8 mouse cellular contexts compared by ENCODE assay signal in genomic region chr1:160212703-160213669, GRCm38 (mm10). TPM values are rescaled to one million over a fixed set of nuclear protein-coding genes. Genes with fewer than 3 reads are reported as not detected.
DNase-seq lines count a peak whose midpoint lies in the region; ATAC-seq and TF ChIP-seq lines count a peak whose summit lies in the region.

Gene Cacybp (minus strand): TSS chr1:160212875.

- peak within 1 kb of the TSS; percentile 94 for H3K4me3 ChIP-seq in bone marrow macrophage, adult 2 months (ENCODE audit: insufficient read depth, low read length)
- peak within 1 kb of the TSS; percentile 58 for H3K4me3 ChIP-seq in embryonic fibroblast, embryonic 13.5 days (ENCODE audit: insufficient read depth, low read length)
- H3K4me3 ChIP-seq in kidney, embryonic 14.5 days (ENCODE audit: low read length) = peak within 1 kb of the TSS; percentile 71
- peak within 1 kb of the TSS; percentile 92 for H3K4me3 ChIP-seq in limb, embryonic 15.5 days

- H3K27ac ChIP-seq in bone marrow macrophage, adult 2 months (ENCODE audit: insufficient read depth, low read depth, low read length) = peak within 1 kb of the TSS; percentile 97
- H3K27ac ChIP-seq in embryonic fibroblast, embryonic 13.5 days (ENCODE audit: insufficient read depth, low read length) = peak within 1 kb of the TSS; percentile 99
- peak within 1 kb of the TSS; percentile 99 for H3K27ac ChIP-seq in kidney, embryonic 14.5 days (ENCODE audit: low read depth, low read length)
- peak within 1 kb of the TSS; percentile 100 for H3K27ac ChIP-seq in limb, embryonic 15.5 days

- peak; percentile 31; the same call in 1 of the 2 replicates for TF ChIP-seq POLR2A in bone marrow macrophage, adult 2 months (IDR thresholded peaks at IDR 0.05; ENCODE audit: borderline replicate concordance, low read depth, low read length)
- peak; percentile 92 for TF ChIP-seq POLR2A in embryonic fibroblast, embryonic 13.5 days (IDR thresholded peaks at IDR 0.05; ENCODE audit: low read depth, low read length)

- no peaks in the 10 kb centered on the region for H3K9me3 ChIP-seq in kidney, embryonic 14.5 days (ENCODE audit: control insufficient read depth, low read length)
- no peaks in the 10 kb centered on the region for H3K9me3 ChIP-seq in limb, embryonic 15.5 days

- no peaks in the 10 kb centered on the region for H3K27me3 ChIP-seq in kidney, embryonic 14.5 days (ENCODE audit: control insufficient read depth, insufficient read depth, low read length)
- no peaks in the 10 kb centered on the region for H3K27me3 ChIP-seq in limb, embryonic 15.5 days

- H3K4me1 ChIP-seq in bone marrow macrophage, adult 2 months (ENCODE audit: control insufficient read depth, insufficient read depth, low read length) = peaks cover 11% of the 10 kb centered on the region
- H3K4me1 ChIP-seq in embryonic fibroblast, embryonic 13.5 days (ENCODE audit: control insufficient read depth, insufficient read depth, low read length) = peaks cover 7% of the 10 kb centered on the region; the same call in 1 of the 2 replicates
- peaks cover 9% of the 10 kb centered on the region; the same call in 1 of the 2 replicates for H3K4me1 ChIP-seq in kidney, embryonic 14.5 days (ENCODE audit: control insufficient read depth, insufficient read depth, low read length)
- H3K4me1 ChIP-seq in limb, embryonic 15.5 days = peaks cover 11% of the 10 kb centered on the region

- ATAC-seq in kidney, embryonic 14.5 days (ENCODE audit: low FRiP score, low TSS enrichment) = peak; percentile 99
- peak; percentile 99 for ATAC-seq in limb, embryonic 15.5 days (ENCODE audit: insufficient number of reproducible peaks, low FRiP score, low TSS enrichment, low read depth)

- under 1% methylated on average over 75 of the region's 76 CpGs for WGBS in kidney, embryonic 14.5 days
- under 1% methylated on average over 76 of the region's 76 CpGs for WGBS in limb, embryonic 15.5 days

- peak within 1 kb of the TSS; percentile 86 for H3K9ac ChIP-seq in kidney, embryonic 14.5 days (ENCODE audit: low read depth, low read length)
- peak within 1 kb of the TSS; percentile 89 for H3K9ac ChIP-seq in limb, embryonic 15.5 days

- H3K36me3 ChIP-seq in kidney, embryonic 14.5 days (ENCODE audit: control insufficient read depth, insufficient read depth, low read length) = no peaks in the 10 kb centered on the region; the same call in 1 of the 2 replicates
- no peaks in the 10 kb centered on the region for H3K36me3 ChIP-seq in limb, embryonic 15.5 days

- H3K4me2 ChIP-seq in kidney, embryonic 14.5 days (replicated peaks; ENCODE audit: low read depth, low read length) = peak within 1 kb of the TSS; percentile 68
- peak within 1 kb of the TSS; percentile 59 for H3K4me2 ChIP-seq in limb, embryonic 15.5 days

- peak; percentile 98 for TF ChIP-seq CTCF in bone marrow macrophage, adult 2 months (IDR thresholded peaks at IDR 0.05; ENCODE audit: low read depth, low read length)
- TF ChIP-seq CTCF in embryonic fibroblast, embryonic 13.5 days (IDR thresholded peaks at IDR 0.05; ENCODE audit: borderline replicate concordance, insufficient read depth, low read length) = peak; percentile 90

- DNase-seq in A20 (ENCODE audit: low read depth, low spot score) = peak; percentile 99
- DNase-seq in heart, adult 9 months (ENCODE audit: low spot score in 2 of 2) = peak; percentile 99 to 100
- DNase-seq in monocyte, adult 2 months (ENCODE audit: low read depth in 1 of 2, low spot score in 2 of 2) = peak; percentile 99 to 100
- peak; percentile 99 for DNase-seq in spleen, postnatal 36 days (ENCODE audit: low spot score in 2 of 2)

RNA-seq across cellular contexts. Expression of gene Cacybp, which starts in this region (rescaled TPM):
- polyA plus RNA-seq in bone marrow macrophage, adult 2 months (2012; ENCODE audit: insufficient read depth, insufficient read length, missing spikeins) = 48.1 and 57.4 TPM in 2 replicates
- polyA plus RNA-seq in embryonic fibroblast, embryonic 13.5 days (2011; ENCODE audit: insufficient read length, low read depth, missing spikeins) = 130 and 138 TPM in 2 replicates
- 252 and 302 TPM in 2 replicates for polyA plus RNA-seq in kidney, embryonic 14.5 days (2014; fragmentation: Nextera tagmentation; extraction: Ambion mirVana)
- polyA plus RNA-seq in limb, embryonic 15.5 days (2015; fragmentation: Nextera tagmentation; extraction: Ambion mirVana) = 182 TPM in 2 replicates

Comparison
In these comparisons a context has a peak if more than half of its experiments do, and no peak if none do; other contexts are left out.
1. Peak in every context shown above with its lines: DNase-seq, ATAC-seq, H3K4me3 ChIP-seq and H3K27ac ChIP-seq.